Mouse (Mus musculus) CD8-positive naive resting alpha-beta T cell, adult 2 months (primary cell): ENCODE data around the gene Tlcd2.

ENCODE experiments used
- DNase-seq, 2 experiments: peaks; one replicate each; pipeline ENCODE4 v3.0.0; 2022; ENCODE audit warnings: low read depth in 2 of 2, low spot score in 2 of 2

The Tlcd2 gene

DNA sequence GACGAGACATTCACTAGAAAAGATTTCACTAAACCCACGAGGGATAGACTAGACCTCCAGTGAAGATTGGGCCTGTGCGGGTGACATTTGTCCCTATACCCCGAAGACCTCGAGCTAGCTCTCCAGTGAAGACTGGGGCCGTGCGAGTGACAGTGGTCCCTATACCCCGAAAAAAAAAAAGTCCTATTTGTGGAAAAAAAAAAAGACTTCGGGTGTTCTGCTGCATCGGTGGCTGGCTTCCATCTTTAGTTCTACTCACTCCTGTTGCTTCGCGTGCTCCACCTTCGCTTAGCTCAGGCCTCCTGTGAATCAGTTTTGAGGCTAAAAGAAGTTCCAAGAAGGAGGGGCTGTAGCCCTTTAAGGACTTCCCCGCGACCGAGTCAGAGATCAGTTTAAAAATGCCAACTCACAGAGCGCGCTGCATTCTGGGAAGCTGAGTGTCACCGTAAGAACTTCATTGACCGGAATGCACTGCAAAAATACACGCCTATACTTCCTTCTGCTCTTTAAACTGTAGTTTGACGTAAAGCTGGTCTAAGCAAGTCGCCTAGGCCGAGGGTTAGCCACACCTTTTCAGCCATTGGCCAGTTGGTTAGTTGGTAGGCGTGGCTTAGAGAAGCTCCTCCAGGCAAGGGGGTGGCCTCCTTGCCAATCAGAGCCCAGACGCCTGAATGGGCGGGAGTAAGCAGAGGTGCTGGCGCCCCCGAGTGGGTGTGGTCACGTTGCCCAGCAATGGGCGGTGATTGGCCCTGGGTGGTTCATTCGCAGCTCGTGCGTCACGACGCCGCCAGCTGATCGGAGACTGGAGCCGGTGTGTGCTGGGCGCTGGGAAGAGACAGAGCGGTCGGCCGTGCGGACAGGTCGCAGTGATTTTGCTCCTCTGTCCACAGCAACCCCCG, at the start of gene Tlcd2:
Gene Tlcd2 (plus strand): TSS at position 872 of the 899 bp plus-strand sequence.
- peak; percentile 99 for DNase-seq

DNA sequence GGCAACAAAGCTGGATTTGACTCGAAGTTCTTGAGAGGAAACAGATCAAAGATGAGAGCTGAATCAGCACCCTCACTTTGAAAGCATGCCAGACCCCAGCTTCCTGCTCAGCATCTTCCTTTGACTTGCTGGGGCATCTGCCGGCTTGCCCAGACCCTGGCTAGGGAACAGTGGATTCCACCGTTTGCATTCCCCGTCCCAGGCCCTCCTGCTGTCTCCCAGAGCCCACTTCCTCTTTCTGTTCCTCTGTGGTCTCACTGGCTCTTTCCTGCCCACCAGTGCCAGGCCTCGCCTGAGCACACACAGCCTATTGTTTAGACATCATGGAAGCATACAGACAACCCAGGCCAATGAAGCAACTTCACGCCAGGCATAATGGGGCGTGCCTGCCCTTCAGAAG, 46.4 kb upstream of the Tlcd2 start:
- no peak for DNase-seq

DNA sequence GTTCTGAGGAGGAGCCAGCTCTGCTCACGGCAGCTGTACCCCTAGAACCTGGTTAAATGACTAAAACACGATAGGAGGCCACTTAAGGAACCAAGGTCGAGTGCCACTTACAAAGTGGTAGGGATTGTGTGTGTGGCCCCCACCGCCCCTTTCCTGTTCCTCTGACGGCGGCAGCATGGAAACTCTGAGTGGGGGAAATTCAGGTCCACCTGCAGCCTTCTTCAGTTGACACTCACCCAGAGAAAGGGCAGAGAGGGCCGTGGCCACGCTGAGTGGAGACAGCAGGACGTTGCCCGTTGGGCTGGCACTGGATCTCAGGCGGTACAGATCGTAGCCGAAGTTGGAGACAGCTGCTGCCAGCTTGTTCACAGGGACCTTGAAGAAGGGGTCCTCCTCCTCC, 45.5 kb upstream of the Tlcd2 start:
- no peak for DNase-seq

DNA sequence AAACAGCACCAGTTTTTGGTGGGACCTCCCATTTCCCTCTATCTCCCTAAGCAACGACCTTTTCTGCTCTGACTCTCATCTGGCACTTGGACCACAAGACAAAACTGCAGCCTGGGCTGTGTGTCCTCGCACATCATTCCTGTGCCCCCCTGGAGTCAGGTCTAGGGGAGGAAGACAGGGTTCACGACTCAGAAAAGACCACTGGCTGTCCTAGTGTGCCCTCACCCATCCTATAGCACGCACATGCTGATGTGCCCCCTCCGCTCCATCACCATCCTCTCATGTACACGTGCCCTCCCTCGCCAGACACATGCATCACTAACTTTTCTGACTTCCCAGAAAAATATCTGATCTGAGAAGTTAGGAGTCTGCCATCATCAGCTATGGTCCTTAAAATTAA, 41.5 kb upstream of the Tlcd2 start:
- no peak for DNase-seq

DNA sequence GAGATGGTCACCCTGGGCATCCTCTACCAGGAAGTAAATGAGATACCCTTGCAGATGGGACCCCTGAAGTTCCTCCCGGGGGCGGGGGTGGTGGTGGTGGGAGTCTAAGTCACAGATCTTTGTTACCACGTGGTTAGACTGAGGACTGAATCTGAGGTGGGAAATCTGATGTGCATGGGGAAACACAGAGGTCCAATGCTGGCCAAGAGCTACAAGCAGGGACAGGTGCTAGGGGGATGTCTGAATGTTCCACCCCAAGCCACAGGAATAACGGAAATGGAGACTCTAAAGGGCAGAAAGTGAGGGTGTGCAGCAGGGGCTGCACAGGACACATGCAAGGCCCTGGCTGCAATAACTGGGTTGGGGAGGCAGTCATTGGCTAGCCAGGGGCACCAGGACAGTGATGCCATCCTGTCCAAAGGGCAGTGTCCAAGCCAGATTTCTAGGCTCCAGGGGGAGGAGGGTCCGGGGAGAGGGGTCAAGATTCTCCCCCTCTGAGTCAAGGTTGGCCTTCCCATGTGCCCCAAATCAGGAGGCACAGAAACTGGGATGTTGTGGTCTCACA, 40.6 kb upstream of the Tlcd2 start:
- DNase-seq, result no peak

GRCm38 (mm10) chr11:75421375-75422012, 40.0 kb upstream of the Tlcd2 start:
- DNase-seq, result no peak

DNA sequence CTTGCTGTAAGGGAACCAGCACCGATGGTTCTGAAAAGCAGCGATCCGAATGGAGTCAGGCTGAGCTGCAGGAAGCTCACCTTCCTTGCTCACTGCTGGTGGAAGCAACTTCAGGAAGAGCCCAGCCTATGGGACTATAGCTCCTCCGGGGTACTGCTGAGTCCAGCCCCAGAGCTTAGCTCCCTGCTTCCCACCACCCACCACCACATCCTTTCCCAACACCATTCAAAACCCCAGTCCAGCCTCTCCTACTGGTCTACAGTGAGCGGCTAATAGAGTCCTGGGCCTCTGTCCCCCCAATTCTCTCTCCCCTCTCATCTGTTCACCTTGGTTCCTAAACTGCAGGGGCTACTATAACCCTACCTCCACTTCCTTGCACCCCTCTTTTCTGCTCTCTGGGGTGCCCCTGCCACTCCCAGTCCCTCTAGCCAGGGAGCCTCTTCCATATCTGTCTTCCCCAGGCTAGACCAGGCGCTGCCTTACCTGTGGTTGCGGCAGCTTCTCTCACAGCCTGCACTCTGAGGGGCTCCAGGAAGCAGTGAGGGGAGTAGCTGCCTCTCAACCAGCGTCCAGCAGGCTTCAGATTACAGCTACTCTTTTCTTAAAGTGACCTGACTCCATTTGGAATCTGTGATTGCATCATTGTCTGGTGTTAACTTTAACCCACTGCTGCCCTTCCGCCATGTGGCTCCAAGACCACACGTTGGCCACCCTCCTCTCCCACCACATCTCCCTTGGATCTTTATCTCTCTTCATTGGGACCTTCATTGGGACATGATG, 39.3 kb upstream of the Tlcd2 start, which contains the start of gene Serpinf1:
Gene Serpinf1 (minus strand): TSS at position 689 of the 780 bp plus-strand sequence.
- no peak for DNase-seq

- DNase-seq, result no peak
Observed at GRCm38 (mm10) chr11:75423091-75423490, 38.4 kb upstream of the Tlcd2 start.

- no peak for DNase-seq
Observed at GRCm38 (mm10) chr11:75424033-75424432, 37.5 kb upstream of the Tlcd2 start.

- DNase-seq, result no peak
Observed at GRCm38 (mm10) chr11:75424459-75424858, 37.1 kb upstream of the Tlcd2 start.

GRCm38 (mm10) chr11:75429019-75429705, 32.4 kb upstream of the Tlcd2 start:
- DNase-seq, result peak; percentile 44 to 57

DNA sequence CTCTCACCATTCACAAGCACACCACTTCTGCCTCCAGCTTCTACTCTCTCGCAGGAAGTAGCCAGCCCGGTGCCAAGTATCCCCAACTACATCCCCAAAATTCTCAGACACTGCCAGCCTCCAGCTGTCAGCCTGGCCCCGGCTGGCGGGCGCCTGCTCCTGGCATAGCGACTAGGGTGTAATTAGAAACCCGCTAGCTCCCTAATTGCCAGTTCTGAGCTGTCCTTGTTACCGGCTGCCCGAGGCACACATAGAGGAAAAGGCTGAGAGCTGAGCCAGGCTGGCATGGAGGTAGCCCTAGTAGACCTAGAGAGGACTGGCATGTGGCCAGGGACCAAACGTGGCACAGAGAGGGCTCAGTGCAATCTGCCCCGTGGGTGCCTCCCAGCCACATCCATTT, 30.2 kb upstream of the Tlcd2 start:
- no peak for DNase-seq

DNA sequence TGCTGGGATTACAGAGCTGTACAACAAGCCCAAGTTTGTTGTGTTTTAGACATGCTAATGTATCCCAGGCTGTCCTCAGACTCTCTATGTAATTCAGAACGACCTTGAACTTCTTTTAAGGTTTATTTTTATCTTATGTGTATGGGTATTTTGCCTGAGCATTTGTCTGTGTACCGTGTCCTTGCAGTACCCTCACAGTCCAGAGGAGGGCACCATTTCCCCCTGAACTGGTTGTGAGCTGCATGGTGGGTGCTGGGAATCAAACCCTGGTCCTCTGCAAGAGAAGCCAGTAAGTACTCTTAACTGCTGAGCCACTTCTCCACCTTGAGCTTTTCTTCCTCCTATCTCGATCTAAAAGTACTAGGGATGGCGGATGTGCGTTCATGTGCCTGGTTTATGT, 27.4 kb upstream of the Tlcd2 start:
- no peak for DNase-seq

DNA sequence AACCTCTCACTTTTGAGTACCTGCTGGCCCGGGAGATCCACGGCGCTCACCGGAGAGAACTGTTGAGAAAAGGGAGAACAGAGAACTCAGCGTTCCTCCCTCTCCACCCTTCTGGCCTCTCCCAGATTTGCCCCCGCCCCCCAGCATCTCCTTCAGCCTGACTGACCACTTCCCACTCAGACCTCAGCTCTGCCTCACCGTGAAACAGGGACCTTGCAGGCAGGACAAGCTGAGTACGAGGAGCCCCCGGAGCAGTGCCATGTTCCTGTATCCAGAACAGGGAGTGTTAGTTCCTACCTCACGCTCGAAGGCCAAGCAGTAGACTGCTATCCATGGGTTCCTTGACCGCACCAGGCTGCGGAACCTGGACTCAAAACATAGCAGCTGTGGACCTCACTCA, 23.3 kb upstream of the Tlcd2 start:
- DNase-seq, result no peak

DNA sequence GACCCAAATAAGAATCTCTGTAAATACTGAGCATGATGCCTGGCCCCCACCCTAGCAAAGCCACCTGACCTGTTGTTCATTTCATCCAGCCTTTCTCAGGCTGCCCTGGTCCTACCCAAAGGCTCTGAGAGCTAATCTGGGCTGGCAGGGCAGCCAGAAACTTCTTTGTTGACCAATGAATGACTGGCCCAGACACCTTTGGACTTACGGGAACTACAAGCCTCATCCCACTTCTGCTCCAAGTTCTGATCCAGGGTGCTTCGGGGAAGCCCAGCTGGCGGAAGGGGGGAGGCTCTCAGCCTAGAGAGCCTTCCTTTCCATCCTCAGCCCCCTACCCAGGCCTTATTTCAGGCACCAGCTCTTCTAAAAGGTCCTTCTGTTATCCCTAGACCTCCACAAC, 22.7 kb upstream of the Tlcd2 start:
- DNase-seq, result no peak

- DNase-seq, result no peak
Observed at GRCm38 (mm10) chr11:75439363-75439762, 22.2 kb upstream of the Tlcd2 start, which contains the start of gene Serpinf2. TSS of gene Serpinf2 (minus strand) at chr11:75439591.

DNA sequence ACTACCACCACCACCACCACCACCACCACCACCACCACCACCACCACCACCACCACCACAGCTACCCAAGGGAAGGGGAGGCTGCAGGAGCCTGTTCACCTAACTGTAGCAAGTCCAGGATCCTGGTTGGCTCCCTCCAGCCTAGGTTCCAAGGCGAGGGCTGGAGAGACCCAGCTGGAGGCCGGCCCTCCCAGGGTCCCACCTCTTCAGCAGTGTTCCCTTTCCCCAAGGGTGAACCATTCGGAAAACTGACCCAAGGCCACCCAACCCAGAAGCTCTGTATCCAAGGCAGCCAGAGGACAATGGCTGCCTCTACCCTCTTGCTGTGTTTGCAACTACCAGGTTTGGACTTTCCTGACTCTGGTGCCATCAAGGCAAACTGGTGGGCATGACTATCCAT, 21.6 kb upstream of the Tlcd2 start:
- DNase-seq, result no peak

DNA sequence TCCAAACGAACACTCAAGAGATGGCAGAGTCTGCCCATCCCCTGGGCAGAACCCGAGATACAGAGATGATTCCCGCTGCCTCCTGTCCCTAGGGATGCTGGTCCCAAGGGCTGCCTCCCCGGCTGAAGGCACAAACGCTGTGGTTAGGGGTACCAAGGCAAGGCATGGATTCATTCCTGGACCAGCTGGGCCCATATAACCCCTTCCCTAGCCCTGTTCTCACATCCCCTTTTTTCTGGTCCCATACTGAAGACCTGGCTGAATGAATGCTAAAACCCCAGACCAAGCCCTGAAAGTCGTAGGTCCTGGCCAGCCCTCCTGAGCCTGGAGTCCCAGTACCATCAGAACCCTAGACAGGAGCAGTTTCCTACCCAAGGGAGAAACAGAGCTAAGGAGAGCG, 20.5 kb upstream of the Tlcd2 start:
- DNase-seq, result no peak

- DNase-seq, result no peak
Observed at GRCm38 (mm10) chr11:75441601-75442000, 19.9 kb upstream of the Tlcd2 start.

GRCm38 (mm10) chr11:75443711-75444110, 17.8 kb upstream of the Tlcd2 start:
- no peak for DNase-seq

DNA sequence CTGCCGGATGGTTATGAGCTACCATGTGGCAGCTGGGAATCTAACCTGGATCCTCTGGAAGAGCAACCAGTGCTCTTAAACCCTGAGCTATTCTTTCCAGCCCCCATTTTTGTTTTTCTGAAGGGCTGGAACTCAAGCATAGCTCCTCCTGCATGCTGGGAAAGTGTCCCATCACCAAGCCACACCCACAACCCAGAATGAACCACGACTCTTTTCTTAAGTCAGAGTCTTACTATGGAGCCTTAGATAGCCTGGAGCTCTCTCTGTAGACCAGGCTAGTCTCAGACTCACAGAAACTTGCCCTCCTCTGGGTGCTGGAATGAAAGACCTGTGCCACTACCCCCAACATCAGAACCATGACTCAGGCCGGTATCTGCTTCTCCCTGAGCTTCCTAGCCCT, 12.9 kb upstream of the Tlcd2 start:
- no peak for DNase-seq
